ENCODE assay signal across 14 mouse cellular contexts in the genomic region with DNA sequence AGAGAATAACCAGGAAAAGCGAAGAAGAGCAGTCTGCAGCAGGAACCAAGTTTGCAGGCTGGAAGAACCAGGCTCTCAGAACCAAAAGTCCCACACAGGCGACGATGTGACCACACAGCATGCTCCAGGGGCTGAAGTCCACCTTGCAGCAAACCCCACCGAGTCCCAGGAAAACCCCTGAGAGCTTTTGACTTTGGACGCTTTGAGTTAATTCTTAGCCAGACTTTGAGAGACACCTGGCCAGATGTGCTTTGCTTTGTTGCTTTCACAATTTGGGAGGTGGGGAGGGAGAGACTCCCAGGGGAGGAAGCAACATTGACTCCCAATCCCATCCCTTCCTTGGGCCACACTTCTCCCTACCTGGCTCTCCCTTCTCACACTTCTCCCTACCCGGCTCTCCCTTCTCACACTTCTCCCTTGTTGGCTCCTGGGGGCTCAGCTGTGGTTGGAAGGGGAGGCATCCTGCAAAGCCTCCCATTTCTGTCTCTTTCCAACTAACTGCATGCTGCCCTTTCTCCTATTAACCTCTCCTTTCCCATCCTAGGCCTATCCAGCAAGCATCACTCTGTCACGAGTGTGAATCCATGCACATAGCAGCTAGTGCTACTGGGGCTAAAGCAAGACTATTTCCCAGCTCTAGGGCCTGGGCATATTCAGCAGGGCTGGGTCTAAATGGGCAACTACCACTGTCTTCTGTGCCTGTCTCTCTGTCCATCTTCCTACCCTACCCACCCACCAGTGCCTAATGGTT. TPM values are rescaled to one million over a fixed set of nuclear protein-coding genes. Genes with fewer than 3 reads are reported as not detected.
DNase-seq lines count a peak whose midpoint lies in the region; ATAC-seq and TF ChIP-seq lines count a peak whose summit lies in the region.
"Had no signal": no experiment of that assay in that cellular context is flagged by ENCODE, and none has a peak within 500 bp of the region (broad histone marks: within the 10 kb centered on the region; RNA-seq: fewer than 3 reads in every experiment).

No protein-coding gene starts in this region.

- no peak overlapping the region for H3K9ac ChIP-seq in kidney, embryonic 14.5 days (ENCODE audit: low read depth, low read length)
- H3K9ac ChIP-seq in liver, embryonic 11.5 days (ENCODE audit: low read depth, low read length), result no peak overlapping the region
- H3K9ac ChIP-seq in stomach, postnatal 0 days (ENCODE audit: low read length), result no peak overlapping the region
- H3K9ac ChIP-seq in neural tube, embryonic 15.5 days (replicated peaks), result no peak overlapping the region
- H3K9ac ChIP-seq: limb, embryonic 15.5 days had no signal

- H3K27me3 ChIP-seq in kidney, embryonic 14.5 days (ENCODE audit: control insufficient read depth, insufficient read depth, low read length), result no peaks in the 10 kb centered on the region
- H3K27me3 ChIP-seq in liver, embryonic 11.5 days (replicated peaks; ENCODE audit: control insufficient read depth, insufficient read depth, low read length), result no peaks in the 10 kb centered on the region
- no peaks in the 10 kb centered on the region for H3K27me3 ChIP-seq in stomach, postnatal 0 days (ENCODE audit: control insufficient read depth, insufficient read depth, low read length)
- H3K27me3 ChIP-seq in neural tube, embryonic 15.5 days (replicated peaks), result no peaks in the 10 kb centered on the region
- H3K27me3 ChIP-seq: limb, embryonic 15.5 days had no signal

- no peak overlapping the region for H3K4me2 ChIP-seq in kidney, embryonic 14.5 days (replicated peaks; ENCODE audit: low read depth, low read length)
- H3K4me2 ChIP-seq in liver, embryonic 11.5 days, result 0 out of 2 replicates have a peak overlapping the region, but pooled peaks have one; percentile 26
- no peak overlapping the region for H3K4me2 ChIP-seq in stomach, postnatal 0 days (replicated peaks; ENCODE audit: low read depth)
- no peak overlapping the region for H3K4me2 ChIP-seq in neural tube, embryonic 15.5 days
- H3K4me2 ChIP-seq: limb, embryonic 15.5 days had no signal

- intact Hi-C loops in gastrocnemius, adult 2 months (cut with DNase I), result no loop called here

- TF ChIP-seq CTCF in gastrocnemius, adult 2 months (IDR thresholded peaks at IDR 0.05), result no peak
- TF ChIP-seq CTCF in stomach, postnatal 0 days (IDR thresholded peaks at IDR 0.05; ENCODE audit: low read depth), result no peak

- H3K27ac ChIP-seq in gastrocnemius, adult 2 months, result peak overlapping the region; percentile 70
- peak overlapping the region; percentile 39; the same call in 1 of the 2 replicates for H3K27ac ChIP-seq in kidney, embryonic 14.5 days (ENCODE audit: low read depth, low read length)
- H3K27ac ChIP-seq in liver, embryonic 11.5 days (ENCODE audit: low read depth, low read length), result peak overlapping the region; percentile 66; the same call in 1 of the 2 replicates
- H3K27ac ChIP-seq in stomach, postnatal 0 days (replicated peaks), result peak overlapping the region; percentile 61
- no peak overlapping the region for H3K27ac ChIP-seq in neural tube, embryonic 15.5 days (replicated peaks)
- H3K27ac ChIP-seq: left cerebral cortex, adult 2 months; limb, embryonic 15.5 days had no signal

- no peaks in the 10 kb centered on the region for H3K36me3 ChIP-seq in kidney, embryonic 14.5 days (ENCODE audit: control insufficient read depth, insufficient read depth, low read length)
- no peaks in the 10 kb centered on the region for H3K36me3 ChIP-seq in liver, embryonic 11.5 days (ENCODE audit: control insufficient read depth, insufficient read depth, low read length)
- no peaks in the 10 kb centered on the region for H3K36me3 ChIP-seq in stomach, postnatal 0 days (ENCODE audit: control insufficient read depth, insufficient read depth, low read length)
- H3K36me3 ChIP-seq in neural tube, embryonic 15.5 days, result no peaks in the 10 kb centered on the region
- H3K36me3 ChIP-seq: limb, embryonic 15.5 days had no signal

- no peak overlapping the region; the same call in 1 of the 2 replicates for H3K4me3 ChIP-seq in gastrocnemius, adult 2 months
- H3K4me3 ChIP-seq in kidney, embryonic 14.5 days (ENCODE audit: low read length), result no peak overlapping the region
- no peak overlapping the region for H3K4me3 ChIP-seq in liver, embryonic 11.5 days (ENCODE audit: low read depth, low read length)
- H3K4me3 ChIP-seq in stomach, postnatal 0 days (ENCODE audit: low read depth, low read length), result no peak overlapping the region
- no peak overlapping the region for H3K4me3 ChIP-seq in neural tube, embryonic 15.5 days (replicated peaks)
- H3K4me3 ChIP-seq: left cerebral cortex, adult 2 months; limb, embryonic 15.5 days had no signal

- 79% methylated on average over 7 of the region's 7 CpGs for WGBS in kidney, embryonic 14.5 days
- 62% methylated on average over 7 of the region's 7 CpGs for WGBS in liver, embryonic 11.5 days
- 64% methylated on average over 7 of the region's 7 CpGs for WGBS in stomach, postnatal 0 days
- WGBS in neural tube, embryonic 15.5 days, result 84% methylated on average over 7 of the region's 7 CpGs

- no peak for TF ChIP-seq EP300 in stomach, postnatal 0 days (optimal IDR thresholded peaks at IDR 0.05)

- no peak for ATAC-seq in kidney, embryonic 14.5 days (ENCODE audit: low FRiP score, low TSS enrichment)
- peak; percentile 53 for ATAC-seq in liver, embryonic 11.5 days (replicated peaks; ENCODE audit: low FRiP score)
- no peak for ATAC-seq in stomach, postnatal 0 days (ENCODE audit: low FRiP score, low TSS enrichment)
- no peak for ATAC-seq in megakaryocyte progenitor cell, adult 5-6 weeks (replicated peaks; ENCODE audit: poor library complexity)
- ATAC-seq in neural tube, embryonic 15.5 days (ENCODE audit: low FRiP score), result no peak
- ATAC-seq: inflammation-experienced regulatory T-cells, adult 6 months had no signal

- no peak for DNase-seq in gastrocnemius, adult 2 months
- DNase-seq in gastrocnemius, postnatal 25 days, result no peak
- no peak for DNase-seq in liver, embryonic 11.5 days (ENCODE audit: low spot score)
- no peak for DNase-seq in stomach, postnatal 0 days (ENCODE audit: low spot score)
- no peak for DNase-seq in layer of hippocampus, postnatal 25 days (ENCODE audit: extremely low spot score in 1 of 2, low spot score in 1 of 2)
- DNase-seq: heart, postnatal 36 days; right cerebral cortex, postnatal 25 days had no signal

- H3K4me1 ChIP-seq in kidney, embryonic 14.5 days (ENCODE audit: control insufficient read depth, insufficient read depth, low read length), result no peaks in the 10 kb centered on the region
- H3K4me1 ChIP-seq in liver, embryonic 11.5 days (replicated peaks; ENCODE audit: control insufficient read depth, insufficient read depth, low read length), result peaks cover 10% of the 10 kb centered on the region
- peaks cover 7% of the 10 kb centered on the region for H3K4me1 ChIP-seq in stomach, postnatal 0 days (replicated peaks; ENCODE audit: control insufficient read depth, insufficient read depth)
- no peaks in the 10 kb centered on the region for H3K4me1 ChIP-seq in neural tube, embryonic 15.5 days

- H3K9me3 ChIP-seq in kidney, embryonic 14.5 days (ENCODE audit: control insufficient read depth, low read length), result no peaks in the 10 kb centered on the region
- H3K9me3 ChIP-seq in liver, embryonic 11.5 days (ENCODE audit: control insufficient read depth, low read length), result no peaks in the 10 kb centered on the region
- no peaks in the 10 kb centered on the region for H3K9me3 ChIP-seq in stomach, postnatal 0 days (ENCODE audit: control insufficient read depth, low read length)
- no peaks in the 10 kb centered on the region for H3K9me3 ChIP-seq in neural tube, embryonic 15.5 days (replicated peaks)
- H3K9me3 ChIP-seq: limb, embryonic 15.5 days had no signal

RNA-seq across cellular contexts. Expression of a gene that starts 10.8 kb away (rescaled TPM):
- 10 to 100 TPM in 1 of 2 experiments, 1 to 10 TPM in 1; 7.1 to 10.1 TPM for total RNA-seq in gastrocnemius, adult 2 months (2021)
- 10 to 100 TPM; 10.9 to 18.7 TPM for total RNA-seq in gastrocnemius, postnatal 25 days (2021)
- polyA plus RNA-seq in kidney, embryonic 14.5 days (2014; fragmentation: Nextera tagmentation; extraction: Ambion mirVana), result 2.2 and 2.3 TPM in 2 replicates
- polyA plus RNA-seq in liver, embryonic 11.5 days (2014; fragmentation: Nextera tagmentation; extraction: Ambion mirVana), result 1.9 and 2.0 TPM in 2 replicates
- 1.9 TPM in 2 replicates for polyA plus RNA-seq in stomach, postnatal 0 days (2015; fragmentation: Nextera tagmentation; extraction: Ambion mirVana)
- total RNA-seq in megakaryocyte progenitor cell, adult 5-6 weeks (2015), result not detected in 2 replicates
- not detected in 2 replicates for total RNA-seq in megakaryocyte progenitor cell, adult 5-6 weeks (2017)
- total RNA-seq in layer of hippocampus, postnatal 25 days (2021), result 1 to 10 TPM; 8.1 to 9.9 TPM
- 1.0 and 1.3 TPM in 2 replicates for polyA plus RNA-seq in neural tube, embryonic 15.5 days (2015; fragmentation: Nextera tagmentation; extraction: Ambion mirVana)
- total RNA-seq: megakaryocyte-erythroid progenitor cell, adult 5-6 weeks had no signal
- polyA plus RNA-seq: inflammation-experienced regulatory T-cells, adult 6 months had no signal

RNA-seq across cellular contexts. Expression of a gene that starts 26.0 kb away (rescaled TPM):
- 100 to 1,000 TPM; 126 to 170 TPM for total RNA-seq in gastrocnemius, adult 2 months (2021)
- 100 to 1,000 TPM; 122 to 125 TPM for total RNA-seq in gastrocnemius, postnatal 25 days (2021)
- 177 and 178 TPM in 2 replicates for polyA plus RNA-seq in kidney, embryonic 14.5 days (2014; fragmentation: Nextera tagmentation; extraction: Ambion mirVana)
- polyA plus RNA-seq in liver, embryonic 11.5 days (2014; fragmentation: Nextera tagmentation; extraction: Ambion mirVana), result 240 and 250 TPM in 2 replicates
- polyA plus RNA-seq in stomach, postnatal 0 days (2015; fragmentation: Nextera tagmentation; extraction: Ambion mirVana), result 197 and 217 TPM in 2 replicates
- 217 and 227 TPM in 2 replicates for total RNA-seq in megakaryocyte progenitor cell, adult 5-6 weeks (2015)
- total RNA-seq in megakaryocyte progenitor cell, adult 5-6 weeks (2017), result 65.4 and 72.7 TPM in 2 replicates
- 100 to 1,000 TPM; 107 to 112 TPM for total RNA-seq in layer of hippocampus, postnatal 25 days (2021)
- polyA plus RNA-seq in neural tube, embryonic 15.5 days (2015; fragmentation: Nextera tagmentation; extraction: Ambion mirVana), result 113 and 133 TPM in 2 replicates

Comparison
In these comparisons a context has a peak if more than half of its experiments do, and no peak if none do; other contexts are left out.
1. RNA of a gene that starts 10.8 kb away (total RNA-seq): 10.9 to 18.7 TPM in gastrocnemius, postnatal 25 days, 7.1 to 10.1 TPM in gastrocnemius, adult 2 months and 8.1 to 9.9 TPM in layer of hippocampus, postnatal 25 days; not detected in megakaryocyte progenitor cell, adult 5-6 weeks; every median in the first group is over 4 times any median in the second.